Mouse (Mus musculus) liver, adult 2 months (tissue): ENCODE measurements around the gene Srp14. TPM values are rescaled to one million over a fixed set of nuclear protein-coding genes. Genes with fewer than 3 reads are reported as not detected.

Source experiments
- DNase-seq: peaks from one replicate; pipeline ENCODE4 v3.0.0-alpha.2; 2011; ENCODE audit warnings: low read depth, low spot score; ENCODE audit errors: extremely low read depth
- H3K27ac ChIP-seq: fragments of 200-500 bp; replicated peaks from 2 replicates; pipeline ENCODE4 v1.5.1; 2012; ENCODE audit warnings: low read depth, mild to moderate bottlenecking, control low read depth, inconsistent platforms, low read length; ENCODE audit not compliant: insufficient read depth
- H3K27me3 ChIP-seq: fragments of 200-500 bp; 2 replicates; pipeline ENCODE4 v1.6.1; 2012; ENCODE audit warnings: mild to moderate bottlenecking, moderate library complexity, low read length, inconsistent platforms; ENCODE audit not compliant: control insufficient read depth, insufficient read depth
- H3K36me3 ChIP-seq: fragments of 200-500 bp; 2 replicates; pipeline ENCODE4 v1.6.1; 2012; ENCODE audit warnings: low read length, inconsistent platforms; ENCODE audit not compliant: control insufficient read depth, insufficient read depth
- H3K4me1 ChIP-seq: fragments of 200-500 bp; 2 replicates; pipeline ENCODE4 v1.6.1; 2011; ENCODE audit warnings: low read length; ENCODE audit not compliant: control insufficient read depth, insufficient read depth
- H3K4me3 ChIP-seq: fragments of 200-500 bp; 2 replicates; pipeline ENCODE4 v1.5.1; 2011; ENCODE audit warnings: low read depth, mild to moderate bottlenecking, control low read depth, low read length, moderate library complexity; ENCODE audit not compliant: insufficient read depth
- H3K79me2 ChIP-seq: fragments of 200-500 bp; 2 replicates; pipeline ENCODE4 v1.6.1; 2012; ENCODE audit warnings: inconsistent platforms, mild to moderate bottlenecking, low read length, moderate library complexity; ENCODE audit not compliant: control insufficient read depth, insufficient read depth
- H3K9ac ChIP-seq: fragments of 200-500 bp; 2 replicates; pipeline ENCODE4 v1.6.1; 2012; ENCODE audit warnings: low read depth, mild to moderate bottlenecking, control low read depth, inconsistent platforms, low read length
- CTCF ChIP-seq: fragments of 200-500 bp; IDR thresholded peaks from 2 replicates; pipeline ENCODE4 v1.5.1; 2011; ENCODE audit warnings: low read depth, low read length, control low read depth
- POLR2A ChIP-seq: fragments of 200-500 bp; IDR thresholded peaks from 2 replicates; pipeline ENCODE4 v1.6.1; 2011; ENCODE audit warnings: low read length, control low read depth; ENCODE audit not compliant: insufficient read depth; ENCODE audit errors: extremely low read depth
- WGBS: fragments of 180-500 bp; shearing (Covaris S2); methylation state at CpG from one replicate; pipeline ENCODE4 v1.1.7; 2018; 5-methylcytosine and 5-hydroxymethylcytosine counted together
- polyA plus RNA-seq: library from polyadenylated mRNA; depleted of rRNA; stranded (reverse); fragments of >200 nt; gene quantifications from 2 replicates; pipeline ENCODE4 v1.2.3, GENCODE M21; 2012
- total RNA-seq: library from RNA; depleted of rRNA; stranded (reverse); fragments of >200 nt; gene quantifications from 2 replicates; pipeline ENCODE4 v1.2.3, GENCODE M21; 2014

The Srp14 gene
- total and polyA plus RNA-seq, 2 experiments: 37.3 to 72.8 TPM

DNA sequence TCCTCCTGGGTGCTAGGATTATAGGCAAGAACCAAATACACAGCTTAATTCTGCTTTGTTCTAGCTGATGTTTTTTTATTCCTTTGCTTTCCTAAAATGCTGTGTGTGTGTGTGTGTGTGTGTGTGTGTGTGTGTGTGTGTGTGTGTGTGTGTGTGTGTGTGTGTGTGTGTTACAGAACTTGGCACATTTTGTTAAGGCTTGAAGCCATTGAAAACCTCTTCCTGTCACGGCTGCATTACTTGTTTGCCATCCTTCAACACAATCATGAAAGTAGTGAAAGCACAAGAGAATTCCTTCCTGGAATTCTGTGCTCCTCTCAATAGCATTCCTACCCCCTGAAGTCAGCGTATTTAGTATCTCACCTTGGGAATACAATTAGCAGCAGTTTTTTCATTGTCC, 13.6 kb downstream of the Srp14 start:
- H3K4me1 ChIP-seq: no peaks in the 10 kb centered on the region
- H3K36me3 ChIP-seq: peaks cover 35% of the 10 kb centered on the region
- no peak overlapping the region for H3K4me3 ChIP-seq
- TF ChIP-seq CTCF: no peak
- no peak for TF ChIP-seq POLR2A
- no peak for DNase-seq
- H3K9ac ChIP-seq: no peak overlapping the region
- WGBS: 73% methylated on average over 2 of the region's 2 CpGs
- no peaks in the 10 kb centered on the region for H3K27me3 ChIP-seq
- H3K79me2 ChIP-seq: no peaks in the 10 kb centered on the region
- H3K27ac ChIP-seq: no peak overlapping the region

DNA sequence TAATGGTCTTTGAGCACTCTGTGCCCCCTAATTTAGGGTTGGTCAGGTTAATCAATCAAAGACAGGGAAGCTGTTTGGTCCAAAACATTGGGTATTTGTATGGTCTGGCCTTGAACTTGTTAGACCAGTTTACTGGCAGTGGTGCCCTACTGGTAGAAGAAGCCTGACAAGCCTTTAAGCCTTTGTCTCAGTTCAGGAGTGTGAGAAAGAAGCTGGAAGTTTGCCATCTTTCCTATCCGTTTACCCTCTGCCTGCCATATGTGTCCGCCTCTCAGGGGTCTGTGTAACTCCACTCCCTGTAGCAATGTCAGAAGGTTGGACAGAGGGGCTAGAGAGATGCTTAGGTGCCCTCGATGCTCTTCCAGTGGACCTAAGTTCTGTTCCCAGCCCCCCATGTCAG, 15.1 kb downstream of the Srp14 start:
- WGBS: 93% methylated on average over 3 of the region's 3 CpGs
- H3K27me3 ChIP-seq: no peaks in the 10 kb centered on the region
- no peak overlapping the region for H3K27ac ChIP-seq
- no peaks in the 10 kb centered on the region for H3K79me2 ChIP-seq
- H3K36me3 ChIP-seq: peaks cover 23% of the 10 kb centered on the region
- H3K4me1 ChIP-seq: no peaks in the 10 kb centered on the region
- DNase-seq: no peak
- no peak overlapping the region for H3K4me3 ChIP-seq
- TF ChIP-seq POLR2A (no peak), CTCF (no peak)
- H3K9ac ChIP-seq: no peak overlapping the region

DNA sequence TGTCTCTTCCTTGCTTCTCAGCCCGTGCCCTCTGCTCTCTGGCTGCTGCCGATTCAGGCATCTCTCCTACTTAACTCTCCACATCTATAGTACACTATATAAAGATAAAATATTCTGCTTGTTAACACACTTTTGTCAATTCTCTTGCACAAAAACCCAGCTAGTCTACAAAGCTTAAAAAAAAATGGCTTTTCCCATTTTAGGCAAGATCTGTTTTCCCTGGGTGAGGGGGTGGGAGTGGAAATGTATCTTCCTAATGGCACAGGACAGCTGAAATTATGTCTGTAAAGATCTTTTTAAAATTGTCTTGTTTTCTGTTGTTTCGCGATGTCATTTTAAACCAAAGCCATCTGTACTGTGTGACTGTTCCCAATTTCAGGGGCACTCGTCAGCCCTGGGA, 16.0 kb downstream of the Srp14 start:
- no peak overlapping the region for H3K9ac ChIP-seq
- WGBS: 89% methylated on average over 5 of the region's 5 CpGs
- DNase-seq: no peak
- no peaks in the 10 kb centered on the region for H3K79me2 ChIP-seq
- H3K4me3 ChIP-seq: no peak overlapping the region
- H3K4me1 ChIP-seq: no peaks in the 10 kb centered on the region
- H3K36me3 ChIP-seq: peaks cover 19% of the 10 kb centered on the region
- TF ChIP-seq CTCF (no peak), POLR2A (no peak)
- no peak overlapping the region for H3K27ac ChIP-seq
- H3K27me3 ChIP-seq: no peaks in the 10 kb centered on the region

DNA sequence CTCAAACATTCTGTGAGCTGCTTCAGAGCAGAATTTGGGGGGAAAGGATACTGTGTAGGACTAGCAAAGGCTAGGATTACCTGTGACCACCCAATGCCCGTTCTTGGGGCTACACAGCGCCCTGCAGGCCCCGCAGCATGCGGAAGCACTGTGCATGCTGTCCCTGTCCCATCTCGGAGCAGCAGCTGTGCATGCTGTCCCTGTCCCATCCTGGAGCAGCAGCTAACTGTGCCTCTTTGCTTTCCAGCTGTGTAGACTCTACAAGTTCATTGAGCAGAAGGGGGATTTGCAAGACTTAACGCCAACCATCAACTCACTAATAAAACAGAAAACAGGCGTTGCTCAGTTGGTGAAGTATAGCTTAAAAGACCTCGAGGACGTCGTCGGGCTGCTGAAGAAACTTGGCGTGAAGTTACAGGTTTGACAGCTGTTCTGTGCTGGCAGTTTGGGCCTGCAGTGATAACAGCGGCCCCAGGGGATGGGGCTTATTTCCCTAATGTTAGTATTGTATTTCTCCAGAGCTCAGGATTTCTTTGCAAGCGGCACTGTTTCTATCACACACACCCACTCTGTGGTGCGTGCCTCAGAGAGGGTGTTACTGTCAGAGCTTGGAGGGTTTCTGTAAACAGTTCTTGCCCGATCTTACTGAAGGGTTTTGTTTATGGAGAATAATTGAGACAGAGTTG, 17.9 kb downstream of the Srp14 start:
- H3K27ac ChIP-seq: no peak overlapping the region
- peaks cover 20% of the 10 kb centered on the region for H3K36me3 ChIP-seq
- no peaks in the 10 kb centered on the region for H3K27me3 ChIP-seq
- H3K4me1 ChIP-seq: no peaks in the 10 kb centered on the region
- no peaks in the 10 kb centered on the region for H3K79me2 ChIP-seq
- TF ChIP-seq POLR2A (no peak), CTCF (no peak)
- H3K4me3 ChIP-seq: no peak overlapping the region
- WGBS: 92% methylated on average over 16 of the region's 16 CpGs
- no peak for DNase-seq
- H3K9ac ChIP-seq: no peak overlapping the region

DNA sequence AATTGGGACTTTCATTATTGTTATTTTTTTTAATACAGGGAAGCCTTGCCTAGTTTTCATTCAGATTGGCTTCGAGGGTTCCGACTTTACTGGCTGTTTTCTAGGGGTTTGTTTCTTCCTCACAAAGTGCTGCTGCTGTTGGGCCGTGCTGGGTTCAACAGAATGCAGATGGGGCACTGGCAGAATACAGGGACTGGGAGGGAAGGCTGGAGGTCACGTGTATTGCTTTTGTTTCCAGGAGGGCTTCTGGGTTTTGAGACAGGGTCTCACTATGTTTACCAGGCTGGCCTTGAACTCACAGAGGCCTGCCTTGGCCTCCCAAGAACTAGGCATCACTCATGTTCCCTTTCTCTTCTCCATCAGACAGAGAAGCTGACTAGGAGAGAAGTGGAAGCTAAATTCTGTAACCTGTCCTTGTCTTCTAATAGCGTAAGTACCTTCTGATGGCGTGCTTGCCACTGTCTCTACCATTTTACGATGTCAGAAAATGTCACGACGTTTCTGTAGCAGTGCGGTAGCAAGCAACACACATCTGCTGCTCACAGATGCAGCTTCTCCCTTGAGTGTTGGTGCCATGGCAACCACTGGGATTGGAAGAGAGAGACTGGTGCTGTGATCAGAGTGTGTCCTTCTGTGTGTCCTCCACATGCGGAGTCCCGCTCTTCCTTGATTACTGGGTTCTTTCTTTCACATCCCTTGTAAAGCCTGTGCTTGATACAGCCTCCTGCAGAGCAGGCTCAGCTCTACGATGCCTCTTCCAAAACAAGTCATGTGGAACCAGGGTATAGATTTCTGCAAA, 21.8 kb downstream of the Srp14 start:
- Histone ChIP-seq H3K9ac (no peak overlapping the region), H3K4me3 (no peak overlapping the region), H3K36me3 (peaks cover 17% of the 10 kb centered on the region), H3K27me3 (no peaks in the 10 kb centered on the region), H3K27ac (no peak overlapping the region), H3K79me2 (no peaks in the 10 kb centered on the region), H3K4me1 (no peaks in the 10 kb centered on the region)
- TF ChIP-seq CTCF (no peak), POLR2A (no peak)
- no peak for DNase-seq
- WGBS: 97% methylated on average over 13 of the region's 13 CpGs

DNA sequence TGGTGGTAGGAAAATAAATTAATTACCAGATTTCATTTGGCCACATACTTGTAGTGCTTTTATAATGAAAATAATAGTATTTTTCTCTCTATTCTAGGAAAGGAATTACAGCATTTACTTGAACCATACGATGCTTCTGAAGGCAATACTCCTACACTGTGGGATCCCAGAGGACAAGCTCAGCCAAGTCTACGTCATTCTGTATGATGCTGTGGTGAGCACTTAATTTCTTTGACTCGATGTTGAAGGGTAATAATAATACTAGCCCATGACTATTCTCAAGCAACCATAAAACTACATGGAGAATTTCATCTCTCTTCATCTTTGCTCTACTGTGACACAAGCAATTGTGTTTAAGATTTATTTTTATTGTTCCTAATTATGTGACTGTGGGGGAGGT, 22.5 kb downstream of the Srp14 start:
- no peaks in the 10 kb centered on the region for H3K4me1 ChIP-seq
- H3K36me3 ChIP-seq: peaks cover 17% of the 10 kb centered on the region
- H3K4me3 ChIP-seq: no peak overlapping the region
- no peaks in the 10 kb centered on the region for H3K27me3 ChIP-seq
- TF ChIP-seq CTCF: no peak
- TF ChIP-seq POLR2A: no peak
- 98% methylated on average over 3 of the region's 3 CpGs for WGBS
- no peak overlapping the region for H3K9ac ChIP-seq
- no peaks in the 10 kb centered on the region for H3K79me2 ChIP-seq
- no peak for DNase-seq
- H3K27ac ChIP-seq: no peak overlapping the region
